Comparison of ENCODE assay signal across 19 mouse cellular contexts in genomic region chr4:94397284-94397683, GRCm38 (mm10).
A peak's percentile ranks its signal among the peaks of the same experiment; 100 is the strongest.
DNase-seq lines count a peak whose midpoint lies in the region; ATAC-seq and TF ChIP-seq lines count a peak whose summit lies in the region.
"Had no signal": no experiment of that assay in that cellular context is flagged by ENCODE, and none has a peak within 500 bp of the region (broad histone marks: within the 10 kb centered on the region; RNA-seq: fewer than 3 reads in every experiment).

No protein-coding gene starts in this region.

- peak; percentile 66 to 69; a peak in 2 of 4 replicates for ATAC-seq in hematopoietic stem cell, adult 5-6 weeks (replicated peaks in 1 of 2; ENCODE audit: insufficient read depth in 1 of 2, low FRiP score in 2 of 2, low TSS enrichment in 1 of 2, low read depth in 1 of 2, poor library complexity in 2 of 2, severe bottlenecking in 2 of 2)
- ATAC-seq: activated CD4-positive, CD25-positive, alpha-beta regulatory T cell, adult 4 months; CD4-positive, CD25-positive, alpha-beta regulatory T cell, adult 4 months; Patski had no signal

- no peaks in the 10 kb centered on the region for H3K4me1 ChIP-seq in heart, adult 2 months (ENCODE audit: control insufficient read depth, insufficient read depth, low read length)

- no peak for TF ChIP-seq POLR2A in heart, adult 2 months (IDR thresholded peaks at IDR 0.05; ENCODE audit: insufficient read depth, low read depth, low read length)

- H3K4me3 ChIP-seq in heart, adult 2 months: no peak overlapping the region

- H3K36me3 ChIP-seq in heart, adult 2 months (ENCODE audit: control insufficient read depth, insufficient read depth, low read length): no peaks in the 10 kb centered on the region
- H3K36me3 ChIP-seq: G1E had no signal

- peak; percentile 6 to 8 for DNase-seq in heart, postnatal 10 days
- DNase-seq in heart, adult 2 months: no peak
- no peak for DNase-seq in cerebellum, postnatal 14 days
- DNase-seq: adrenal gland, adult 2 months; adrenal gland, adult 8-10 months; adrenal gland, postnatal 10 days; adrenal gland, postnatal 14 days; adrenal gland, postnatal 25 days; adrenal gland, postnatal 36 days; B cell, adult 2 months; cerebellum, adult 11 months; cerebellum, adult 11-12 months; cerebellum, adult 18-20 months had no signal

- H3K27me3 ChIP-seq in heart, adult 2 months (ENCODE audit: control insufficient read depth, insufficient read depth, low read length): no peaks in the 10 kb centered on the region
- H3K27me3 ChIP-seq: CH12.LX, Patski had no signal

- no peak overlapping the region for H3K27ac ChIP-seq in heart, adult 2 months

- no peak overlapping the region for H3K9ac ChIP-seq in heart, adult 2 months (ENCODE audit: low read depth, low read length)

- TF ChIP-seq EP300 in heart, adult 2 months (IDR thresholded peaks at IDR 0.05; ENCODE audit: insufficient read depth, low read depth, low read length): no peak

- intact Hi-C loops in heart, postnatal 10 days (cut with DNase I): no loop called here
- intact Hi-C loops in heart, adult 2 months (cut with DNase I): no loop called here

- WGBS in heart, adult 2 months: 19% methylated on average over 2 of the region's 2 CpGs

- H3K79me2 ChIP-seq in heart, adult 2 months (replicated peaks; ENCODE audit: control insufficient read depth, insufficient read depth, low read length): no peaks in the 10 kb centered on the region

- TF ChIP-seq CTCF in heart, adult 2 months (IDR thresholded peaks at IDR 0.05): no peak

Comparison
In these comparisons a context has a peak if more than half of its experiments do, and no peak if none do; other contexts are left out.
1. DNase-seq: peak in heart, postnatal 10 days (2 of 2); none in heart, adult 2 months (0 of 2) and cerebellum, postnatal 14 days (0 of 2).